Comparison of ENCODE assay signal across 8 mouse cellular contexts in the genomic region with DNA sequence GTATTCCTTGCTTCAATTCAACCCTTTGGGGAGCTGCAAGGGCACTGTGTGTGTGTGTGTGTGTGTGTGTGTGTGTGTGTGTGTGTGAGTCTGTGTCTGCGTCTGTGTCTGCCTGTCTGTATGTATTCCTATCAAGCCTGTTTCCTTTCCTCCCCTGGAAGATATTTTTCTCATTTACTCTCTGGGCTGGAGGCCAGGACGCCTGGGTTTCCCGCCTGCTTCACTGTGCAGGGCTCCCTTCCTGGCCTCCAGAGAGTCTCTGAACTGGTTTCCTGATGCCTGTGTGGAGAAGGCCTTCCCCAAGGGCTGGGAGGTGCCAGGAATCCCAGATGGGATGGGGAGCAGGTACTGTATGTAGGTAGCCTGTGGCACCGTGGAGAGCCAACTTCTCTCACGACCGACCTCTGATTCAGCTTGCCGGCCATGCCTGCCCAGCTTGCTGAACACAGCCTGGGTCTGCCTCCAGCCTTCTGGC. TPM values are rescaled to one million over a fixed set of nuclear protein-coding genes. Genes with fewer than 3 reads are reported as not detected.
A peak's percentile ranks its signal among the peaks of the same experiment; 100 is the strongest.
DNase-seq lines count a peak whose midpoint lies in the region; ATAC-seq and TF ChIP-seq lines count a peak whose summit lies in the region.

No protein-coding gene starts in this region.

- H3K27ac ChIP-seq in kidney, embryonic 14.5 days (ENCODE audit: low read depth, low read length), result peak overlapping the region; percentile 53
- H3K27ac ChIP-seq in cerebellum, adult 2 months (ENCODE audit: insufficient read depth, low read length), result peak overlapping the region; percentile 78
- peak overlapping the region; percentile 99 for H3K27ac ChIP-seq in heart, embryonic 15.5 days
- peak overlapping the region; percentile 45 for H3K27ac ChIP-seq in liver, embryonic 12.5 days

- no peak for ATAC-seq in kidney, embryonic 14.5 days (ENCODE audit: low FRiP score, low TSS enrichment)
- 0 out of 2 replicates have a peak, but pooled peaks have one; percentile 2 for ATAC-seq in heart, embryonic 15.5 days (replicated peaks; ENCODE audit: insufficient number of reproducible peaks, insufficient read depth, low FRiP score, low read depth)
- ATAC-seq in liver, embryonic 12.5 days, result no peak

- no peak overlapping the region; the same call in 1 of the 2 replicates for H3K4me3 ChIP-seq in kidney, embryonic 14.5 days (ENCODE audit: low read length)
- peak overlapping the region; percentile 87 for H3K4me3 ChIP-seq in cerebellum, adult 2 months (replicated peaks; ENCODE audit: insufficient read depth, low read depth, low read length)
- peak overlapping the region; percentile 64 for H3K4me3 ChIP-seq in heart, embryonic 15.5 days
- no peak overlapping the region for H3K4me3 ChIP-seq in liver, embryonic 12.5 days

- 61% methylated on average over 7 of the region's 7 CpGs for WGBS in kidney, embryonic 14.5 days
- 6% methylated on average over 7 of the region's 7 CpGs for WGBS in cerebellum, adult 2 months
- 15% methylated on average over 7 of the region's 7 CpGs for WGBS in heart, embryonic 15.5 days
- WGBS in liver, embryonic 12.5 days (ENCODE audit: insufficient replicate concordance), result 43% methylated on average over 7 of the region's 7 CpGs

- H3K4me1 ChIP-seq in kidney, embryonic 14.5 days (ENCODE audit: control insufficient read depth, insufficient read depth, low read length), result peaks cover 76% of the 10 kb centered on the region
- H3K4me1 ChIP-seq in cerebellum, adult 2 months (ENCODE audit: control insufficient read depth, insufficient read depth, low read length), result peaks cover 48% of the 10 kb centered on the region
- peaks cover 87% of the 10 kb centered on the region for H3K4me1 ChIP-seq in heart, embryonic 15.5 days (replicated peaks)
- H3K4me1 ChIP-seq in liver, embryonic 12.5 days, result peaks cover 68% of the 10 kb centered on the region

- H3K9me3 ChIP-seq in kidney, embryonic 14.5 days (ENCODE audit: control insufficient read depth, low read length), result no peaks in the 10 kb centered on the region
- H3K9me3 ChIP-seq in heart, embryonic 15.5 days (replicated peaks), result no peaks in the 10 kb centered on the region
- no peaks in the 10 kb centered on the region for H3K9me3 ChIP-seq in liver, embryonic 12.5 days (replicated peaks)

- H3K36me3 ChIP-seq in kidney, embryonic 14.5 days (ENCODE audit: control insufficient read depth, insufficient read depth, low read length), result no peaks in the 10 kb centered on the region
- H3K36me3 ChIP-seq in heart, embryonic 15.5 days, result no peaks in the 10 kb centered on the region
- H3K36me3 ChIP-seq in liver, embryonic 12.5 days, result no peaks in the 10 kb centered on the region

- H3K9ac ChIP-seq in kidney, embryonic 14.5 days (ENCODE audit: low read depth, low read length), result no peak overlapping the region
- peak overlapping the region; percentile 53 for H3K9ac ChIP-seq in heart, embryonic 15.5 days
- no peak overlapping the region; the same call in 1 of the 2 replicates for H3K9ac ChIP-seq in liver, embryonic 12.5 days

- no peak for DNase-seq in kidney, adult 11 months
- peak; percentile 87 to 93 for DNase-seq in cerebellum, adult 2 months
- DNase-seq in left cerebral cortex, postnatal 14 days (ENCODE audit: low spot score in 2 of 2), result no peak
- DNase-seq in thymus, postnatal 0 days (ENCODE audit: low spot score), result no peak
- no peak for DNase-seq in thymus, postnatal 10 days (ENCODE audit: low spot score in 2 of 2)

- no peak for TF ChIP-seq POLR2A in cerebellum, adult 2 months (IDR thresholded peaks at IDR 0.05; ENCODE audit: borderline replicate concordance, insufficient read depth, low read length)

- intact Hi-C loops in left cerebral cortex, postnatal 14 days (cut with DNase I), result no loop called here

- no peak for TF ChIP-seq CTCF in cerebellum, adult 2 months (IDR thresholded peaks at IDR 0.05; ENCODE audit: borderline replicate concordance, insufficient read depth, low read depth, low read length)

- no peaks in the 10 kb centered on the region for H3K27me3 ChIP-seq in kidney, embryonic 14.5 days (ENCODE audit: control insufficient read depth, insufficient read depth, low read length)
- H3K27me3 ChIP-seq in cerebellum, adult 2 months (ENCODE audit: control insufficient read depth, insufficient read depth, low read length), result no peaks in the 10 kb centered on the region
- no peaks in the 10 kb centered on the region for H3K27me3 ChIP-seq in heart, embryonic 15.5 days
- H3K27me3 ChIP-seq in liver, embryonic 12.5 days (replicated peaks), result peaks cover 86% of the 10 kb centered on the region

- peak overlapping the region; percentile 54; the same call in 1 of the 2 replicates for H3K4me2 ChIP-seq in kidney, embryonic 14.5 days (replicated peaks; ENCODE audit: low read depth, low read length)
- peak overlapping the region; percentile 76 for H3K4me2 ChIP-seq in heart, embryonic 15.5 days
- H3K4me2 ChIP-seq in liver, embryonic 12.5 days, result no peak overlapping the region

RNA-seq across cellular contexts. Expression of a gene that starts 2.5 kb away (rescaled TPM):
- 27.7 and 36.7 TPM in 2 replicates for polyA plus RNA-seq in kidney, embryonic 14.5 days (2014; fragmentation: Nextera tagmentation; extraction: Ambion mirVana)
- 13.5 and 15.4 TPM in 2 replicates for polyA plus RNA-seq in cerebellum, adult 2 months (2012; rRNA removed)
- polyA plus RNA-seq in heart, embryonic 15.5 days (2015; fragmentation: Nextera tagmentation; extraction: Ambion mirVana), result 26.2 and 31.0 TPM in 2 replicates
- polyA plus RNA-seq in liver, embryonic 12.5 days (2016; fragmentation: Nextera tagmentation; extraction: Ambion mirVana), result 6.8 and 7.1 TPM in 2 replicates
- total RNA-seq in left cerebral cortex, postnatal 14 days (2021), result 10 to 100 TPM; 14.6 to 15.1 TPM
- polyA plus RNA-seq in thymus, postnatal 0 days (2015; fragmentation: Nextera tagmentation; extraction: Ambion mirVana), result 40.4 and 41.0 TPM in 2 replicates

RNA-seq across cellular contexts. Expression of a gene that starts 22.6 kb away (rescaled TPM):
- polyA plus RNA-seq in kidney, embryonic 14.5 days (2014; fragmentation: Nextera tagmentation; extraction: Ambion mirVana), result 32.5 and 44.1 TPM in 2 replicates
- 0.30 and 0.36 TPM in 2 replicates for polyA plus RNA-seq in cerebellum, adult 2 months (2012; rRNA removed)
- polyA plus RNA-seq in heart, embryonic 15.5 days (2015; fragmentation: Nextera tagmentation; extraction: Ambion mirVana), result 14.2 and 20.4 TPM in 2 replicates
- 86.5 and 89.9 TPM in 2 replicates for polyA plus RNA-seq in liver, embryonic 12.5 days (2016; fragmentation: Nextera tagmentation; extraction: Ambion mirVana)
- under 1 TPM; 0.47 to 0.57 TPM for total RNA-seq in left cerebral cortex, postnatal 14 days (2021)
- polyA plus RNA-seq in thymus, postnatal 0 days (2015; fragmentation: Nextera tagmentation; extraction: Ambion mirVana), result 40.6 and 53.2 TPM in 2 replicates

RNA-seq across cellular contexts. Expression of a gene that starts 52.7 kb away (rescaled TPM):
- 0.64 TPM in 1 of 2 replicates, not detected in the other for polyA plus RNA-seq in kidney, embryonic 14.5 days (2014; fragmentation: Nextera tagmentation; extraction: Ambion mirVana)
- 1.2 and 2.1 TPM in 2 replicates for polyA plus RNA-seq in cerebellum, adult 2 months (2012; rRNA removed)
- 3.6 and 4.4 TPM in 2 replicates for polyA plus RNA-seq in heart, embryonic 15.5 days (2015; fragmentation: Nextera tagmentation; extraction: Ambion mirVana)
- polyA plus RNA-seq in liver, embryonic 12.5 days (2016; fragmentation: Nextera tagmentation; extraction: Ambion mirVana), result not detected in 2 replicates
- 1 to 10 TPM; 2.8 to 3.1 TPM for total RNA-seq in left cerebral cortex, postnatal 14 days (2021)
- 0.27 and 0.51 TPM in 2 replicates for polyA plus RNA-seq in thymus, postnatal 0 days (2015; fragmentation: Nextera tagmentation; extraction: Ambion mirVana)

Comparison
In these comparisons a context has a peak if more than half of its experiments do, and no peak if none do; other contexts are left out.
1. H3K27ac ChIP-seq: peak in every context shown above with its lines; median percentile 99 in heart, embryonic 15.5 days; 78 in cerebellum, adult 2 months; 53 in kidney, embryonic 14.5 days; 45 in liver, embryonic 12.5 days.
2. H3K4me3 ChIP-seq: peak in cerebellum, adult 2 months (single experiment) and heart, embryonic 15.5 days (single experiment); none in kidney, embryonic 14.5 days (single experiment) and liver, embryonic 12.5 days (single experiment).
3. DNase-seq: peak in cerebellum, adult 2 months (2 of 2); none in kidney, adult 11 months (single experiment), left cerebral cortex, postnatal 14 days (0 of 2), thymus, postnatal 0 days (single experiment) and thymus, postnatal 10 days (0 of 2).
4. RNA of a gene that starts 22.6 kb away (polyA plus RNA-seq): 86.5 to 89.9 TPM in liver, embryonic 12.5 days, 32.5 to 44.1 TPM in kidney, embryonic 14.5 days, 40.6 to 53.2 TPM in thymus, postnatal 0 days and 14.2 to 20.4 TPM in heart, embryonic 15.5 days; 0.30 to 0.36 TPM in cerebellum, adult 2 months; every median in the first group is over 10 times any median in the second.